In genomic region chr2:153426931-153427330, GRCm38 (mm10) we compare ENCODE assay signal across 11 mouse cellular contexts.
DNase-seq lines count a peak whose midpoint lies in the region; ATAC-seq and TF ChIP-seq lines count a peak whose summit lies in the region.
"Had no signal": no experiment of that assay in that cellular context is flagged by ENCODE, and none has a peak within 500 bp of the region (broad histone marks: within the 10 kb centered on the region; RNA-seq: fewer than 3 reads in every experiment).

No protein-coding gene starts in this region.

- H3K4me3 ChIP-seq in G1E (ENCODE audit: low read depth, low read length), result peak overlapping the region; percentile 21; the same call in 1 of the 2 replicates
- H3K4me3 ChIP-seq in hindbrain, embryonic 15.5 days, result no peak overlapping the region
- no peak overlapping the region for H3K4me3 ChIP-seq in midbrain, embryonic 10.5 days

- TF ChIP-seq CTCF in G1E (IDR thresholded peaks at IDR 0.05; ENCODE audit: low read depth, low read length), result no peak

- peak overlapping the region; percentile 6; the same call in 1 of the 2 replicates for H3K27ac ChIP-seq in hindbrain, embryonic 15.5 days (replicated peaks)
- H3K27ac ChIP-seq in midbrain, embryonic 10.5 days (replicated peaks), result peak overlapping the region; percentile 87

- peaks cover 84% of the 10 kb centered on the region for H3K4me1 ChIP-seq in G1E (ENCODE audit: insufficient read depth, low read depth, low read length)
- H3K4me1 ChIP-seq in hindbrain, embryonic 15.5 days (replicated peaks), result peaks cover 65% of the 10 kb centered on the region
- H3K4me1 ChIP-seq in midbrain, embryonic 10.5 days, result peaks cover 74% of the 10 kb centered on the region

- peak; percentile 91 for DNase-seq in G1E (ENCODE audit: low spot score)
- peak; percentile 45 for DNase-seq in c-Kit-positive CD71-positive TER-119-negative erythroid progenitor cells, embryonic 14.5 days (ENCODE audit: low read depth)
- DNase-seq in midbrain, embryonic 10.5 days (ENCODE audit: low spot score), result peak; percentile 41
- no peak for DNase-seq in urinary bladder, adult 18-20 months (ENCODE audit: low spot score in 2 of 2)
- no peak for DNase-seq in adrenal gland, adult 2 months
- DNase-seq in urinary bladder, postnatal 36 days (ENCODE audit: low spot score in 2 of 2), result no peak
- no peak for DNase-seq in gastrocnemius, postnatal 4 days (ENCODE audit: low spot score in 2 of 2)
- DNase-seq: cerebellum, adult 18-20 months; gastrocnemius, postnatal 36 days had no signal

- H3K9me3 ChIP-seq in G1E (replicated peaks), result no peaks in the 10 kb centered on the region
- H3K9me3 ChIP-seq in hindbrain, embryonic 15.5 days, result no peaks in the 10 kb centered on the region
- no peaks in the 10 kb centered on the region for H3K9me3 ChIP-seq in midbrain, embryonic 10.5 days (replicated peaks)

- H3K9ac ChIP-seq in hindbrain, embryonic 15.5 days, result no peak overlapping the region

- peak; percentile 95 for ATAC-seq in G1E (ENCODE audit: extremely low read depth, insufficient number of reproducible peaks, low FRiP score, poor library complexity, severe bottlenecking)
- ATAC-seq in hindbrain, embryonic 15.5 days (ENCODE audit: low FRiP score, low read depth), result no peak
- ATAC-seq: Patski had no signal

- H3K27me3 ChIP-seq in G1E (ENCODE audit: insufficient read depth, low read length), result no peaks in the 10 kb centered on the region
- no peaks in the 10 kb centered on the region for H3K27me3 ChIP-seq in hindbrain, embryonic 15.5 days
- H3K27me3 ChIP-seq in midbrain, embryonic 10.5 days (ENCODE audit: low read depth, poor library complexity, severe bottlenecking), result no peaks in the 10 kb centered on the region
- H3K27me3 ChIP-seq: Patski had no signal

- peaks cover 87% of the 10 kb centered on the region for H3K36me3 ChIP-seq in G1E (replicated peaks)
- H3K36me3 ChIP-seq in hindbrain, embryonic 15.5 days, result peaks cover 16% of the 10 kb centered on the region; the same call in 1 of the 2 replicates
- peaks cover 56% of the 10 kb centered on the region for H3K36me3 ChIP-seq in midbrain, embryonic 10.5 days

- 9% methylated on average over 2 of the region's 2 CpGs for WGBS in hindbrain, embryonic 15.5 days
- WGBS in midbrain, embryonic 10.5 days, result 20% methylated on average over 2 of the region's 2 CpGs

- no peak overlapping the region for H3K4me2 ChIP-seq in hindbrain, embryonic 15.5 days

Comparison
In these comparisons a context has a peak if more than half of its experiments do, and no peak if none do; other contexts are left out.
1. DNase-seq: peak in G1E (single experiment), c-Kit-positive CD71-positive TER-119-negative erythroid progenitor cells, embryonic 14.5 days (single experiment) and midbrain, embryonic 10.5 days (single experiment); none in urinary bladder, adult 18-20 months (0 of 2), adrenal gland, adult 2 months (single experiment), urinary bladder, postnatal 36 days (0 of 2) and gastrocnemius, postnatal 4 days (0 of 2).